Comparison of ENCODE assay signal across 9 mouse cellular contexts in the genomic region with DNA sequence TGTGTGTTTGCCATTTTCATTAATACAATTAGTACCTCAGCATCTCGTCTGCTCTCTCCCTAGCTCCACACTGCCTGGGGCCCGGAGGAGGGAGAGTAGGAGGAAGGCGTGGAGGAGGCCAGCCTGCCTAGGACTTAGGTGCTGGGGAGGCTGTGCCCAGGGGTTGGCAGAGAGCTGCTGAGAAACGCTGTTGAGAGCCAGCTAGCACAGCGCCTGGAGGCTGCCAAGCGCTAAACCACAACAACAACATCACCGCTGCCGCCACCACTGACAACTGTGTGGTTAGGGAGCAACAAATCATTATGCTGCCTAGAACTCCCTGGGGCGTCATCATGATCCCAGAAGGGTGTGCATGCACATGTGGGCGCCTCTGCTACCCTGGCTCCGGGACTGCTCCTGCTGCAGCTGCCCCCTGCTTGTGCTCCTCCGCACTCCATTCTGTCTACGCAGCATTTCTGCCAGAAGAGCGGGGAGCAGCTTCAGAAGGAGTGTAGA. TPM values are rescaled to one million over a fixed set of nuclear protein-coding genes. Genes with fewer than 3 reads are reported as not detected.
A peak's percentile ranks its signal among the peaks of the same experiment; 100 is the strongest.
DNase-seq lines count a peak whose midpoint lies in the region; ATAC-seq and TF ChIP-seq lines count a peak whose summit lies in the region.
"Had no signal": no experiment of that assay in that cellular context is flagged by ENCODE, and none has a peak within 500 bp of the region (broad histone marks: within the 10 kb centered on the region; RNA-seq: fewer than 3 reads in every experiment).

No protein-coding gene starts in this region.

- no peaks in the 10 kb centered on the region for H3K36me3 ChIP-seq in midbrain, embryonic 13.5 days
- no peaks in the 10 kb centered on the region for H3K36me3 ChIP-seq in midbrain, embryonic 10.5 days
- H3K36me3 ChIP-seq in embryonic facial prominence, embryonic 11.5 days (replicated peaks; ENCODE audit: control insufficient read depth, insufficient read depth, low read depth, low read length): no peaks in the 10 kb centered on the region
- H3K36me3 ChIP-seq in liver, postnatal 0 days (replicated peaks; ENCODE audit: insufficient read depth, low read length): no peaks in the 10 kb centered on the region
- H3K36me3 ChIP-seq: stomach, embryonic 15.5 days had no signal

- H3K27me3 ChIP-seq in midbrain, embryonic 13.5 days: no peaks in the 10 kb centered on the region
- H3K27me3 ChIP-seq in midbrain, embryonic 10.5 days (ENCODE audit: low read depth, poor library complexity, severe bottlenecking): no peaks in the 10 kb centered on the region
- no peaks in the 10 kb centered on the region for H3K27me3 ChIP-seq in embryonic facial prominence, embryonic 11.5 days (ENCODE audit: control insufficient read depth, insufficient read depth, low read length)
- H3K27me3 ChIP-seq in liver, postnatal 0 days (ENCODE audit: insufficient read depth, low read length): no peaks in the 10 kb centered on the region
- H3K27me3 ChIP-seq: stomach, embryonic 15.5 days had no signal

- no peak for DNase-seq in midbrain, embryonic 10.5 days (ENCODE audit: low spot score)
- no peak for DNase-seq in embryonic facial prominence, embryonic 11.5 days (ENCODE audit: low spot score)
- DNase-seq in kidney, postnatal 36 days: peak; percentile 16 to 30
- DNase-seq in liver, postnatal 0 days: peak; percentile 58
- peak; percentile 65 to 67 for DNase-seq in right cerebral cortex, postnatal 36 days (ENCODE audit: low spot score in 2 of 2)
- DNase-seq in cerebellum, adult 9-10 months: no peak
- no peak for DNase-seq in heart, postnatal 36 days

- H3K4me3 ChIP-seq in midbrain, embryonic 13.5 days (replicated peaks): no peak overlapping the region; the same call in 1 of the 2 replicates
- H3K4me3 ChIP-seq in midbrain, embryonic 10.5 days: no peak overlapping the region
- no peak overlapping the region for H3K4me3 ChIP-seq in embryonic facial prominence, embryonic 11.5 days (ENCODE audit: low read depth, low read length)
- no peak overlapping the region for H3K4me3 ChIP-seq in liver, postnatal 0 days (ENCODE audit: low read depth, low read length)
- H3K4me3 ChIP-seq: stomach, embryonic 15.5 days had no signal

- 0 out of 2 replicates have a peak overlapping the region, but pooled peaks have one; percentile 9 for H3K27ac ChIP-seq in midbrain, embryonic 13.5 days
- H3K27ac ChIP-seq in midbrain, embryonic 10.5 days (replicated peaks): no peak overlapping the region
- no peak overlapping the region for H3K27ac ChIP-seq in embryonic facial prominence, embryonic 11.5 days (replicated peaks; ENCODE audit: low read depth, low read length)
- H3K27ac ChIP-seq in liver, postnatal 0 days (ENCODE audit: low read depth): no peak overlapping the region
- H3K27ac ChIP-seq: stomach, embryonic 15.5 days had no signal

- H3K4me2 ChIP-seq in midbrain, embryonic 13.5 days (replicated peaks): peak overlapping the region; percentile 27; the same call in 1 of the 2 replicates
- H3K4me2 ChIP-seq in embryonic facial prominence, embryonic 11.5 days (ENCODE audit: low read depth, low read length): peak overlapping the region; percentile 21
- H3K4me2 ChIP-seq in liver, postnatal 0 days (ENCODE audit: low read depth, low read length): peak overlapping the region; percentile 32; the same call in 1 of the 2 replicates
- H3K4me2 ChIP-seq: stomach, embryonic 15.5 days had no signal

- 38% methylated on average over 14 of the region's 14 CpGs for WGBS in midbrain, embryonic 13.5 days
- WGBS in midbrain, embryonic 10.5 days: 36% methylated on average over 14 of the region's 14 CpGs
- WGBS in embryonic facial prominence, embryonic 11.5 days: 26% methylated on average over 14 of the region's 14 CpGs
- WGBS in liver, postnatal 0 days (ENCODE audit: insufficient replicate concordance): 20% methylated on average over 14 of the region's 14 CpGs

- intact Hi-C loops in heart, postnatal 36 days (cut with DNase I): no loop called here

- no peak overlapping the region for H3K9ac ChIP-seq in midbrain, embryonic 13.5 days (replicated peaks)
- H3K9ac ChIP-seq in embryonic facial prominence, embryonic 11.5 days (replicated peaks; ENCODE audit: low read length): no peak overlapping the region
- H3K9ac ChIP-seq in liver, postnatal 0 days (replicated peaks): no peak overlapping the region; the same call in 1 of the 2 replicates
- H3K9ac ChIP-seq: stomach, embryonic 15.5 days had no signal

- ATAC-seq in midbrain, embryonic 13.5 days: peak; percentile 80
- no peak for ATAC-seq in embryonic facial prominence, embryonic 11.5 days (replicated peaks; ENCODE audit: insufficient number of reproducible peaks, low FRiP score, low TSS enrichment, low read depth)
- peak; percentile 43 for ATAC-seq in liver, postnatal 0 days

- H3K9me3 ChIP-seq in midbrain, embryonic 13.5 days: no peaks in the 10 kb centered on the region
- H3K9me3 ChIP-seq in midbrain, embryonic 10.5 days (replicated peaks): no peaks in the 10 kb centered on the region
- H3K9me3 ChIP-seq in embryonic facial prominence, embryonic 11.5 days (replicated peaks; ENCODE audit: control insufficient read depth, low read length): no peaks in the 10 kb centered on the region
- no peaks in the 10 kb centered on the region for H3K9me3 ChIP-seq in liver, postnatal 0 days (ENCODE audit: low read length)
- H3K9me3 ChIP-seq: stomach, embryonic 15.5 days had no signal

- peak; percentile 16; the same call in 1 of the 2 replicates for TF ChIP-seq CTCF in liver, postnatal 0 days (IDR thresholded peaks at IDR 0.05; ENCODE audit: low read depth)

- peaks cover 7% of the 10 kb centered on the region for H3K4me1 ChIP-seq in midbrain, embryonic 13.5 days (replicated peaks)
- peaks cover 8% of the 10 kb centered on the region for H3K4me1 ChIP-seq in midbrain, embryonic 10.5 days
- no peaks in the 10 kb centered on the region for H3K4me1 ChIP-seq in embryonic facial prominence, embryonic 11.5 days (ENCODE audit: control insufficient read depth, insufficient read depth, low read length)
- H3K4me1 ChIP-seq in liver, postnatal 0 days (ENCODE audit: insufficient read depth): 0 out of 2 replicates have a peak, but pooled peaks cover 10% of the 10 kb centered on the region
- H3K4me1 ChIP-seq: stomach, embryonic 15.5 days had no signal

- TF ChIP-seq EP300 in liver, postnatal 0 days (IDR thresholded peaks at IDR 0.05; ENCODE audit: low read depth): no peak

RNA-seq across cellular contexts. Expression of a gene that starts 21.0 kb away (rescaled TPM):
- polyA plus RNA-seq in midbrain, embryonic 13.5 days (2015; fragmentation: Nextera tagmentation; extraction: Ambion mirVana): 8.1 and 9.2 TPM in 2 replicates
- 6.5 and 7.0 TPM in 2 replicates for polyA plus RNA-seq in midbrain, embryonic 10.5 days (2016; fragmentation: Nextera tagmentation; extraction: Ambion mirVana)
- 5.8 and 8.0 TPM in 2 replicates for polyA plus RNA-seq in embryonic facial prominence, embryonic 11.5 days (2014; fragmentation: Nextera tagmentation; extraction: Ambion mirVana)
- polyA plus RNA-seq in liver, postnatal 0 days (2015; fragmentation: Nextera tagmentation; extraction: Ambion mirVana): 5.1 and 5.2 TPM in 2 replicates
- total RNA-seq in heart, postnatal 36 days (2021): 1 to 10 TPM; 9.6 to 9.7 TPM

RNA-seq across cellular contexts. Expression of a gene that starts 23.8 kb away (rescaled TPM):
- polyA plus RNA-seq in midbrain, embryonic 13.5 days (2015; fragmentation: Nextera tagmentation; extraction: Ambion mirVana): 3.4 and 3.7 TPM in 2 replicates
- 1.1 and 1.3 TPM in 2 replicates for polyA plus RNA-seq in midbrain, embryonic 10.5 days (2016; fragmentation: Nextera tagmentation; extraction: Ambion mirVana)
- polyA plus RNA-seq in embryonic facial prominence, embryonic 11.5 days (2014; fragmentation: Nextera tagmentation; extraction: Ambion mirVana): 1.9 and 3.4 TPM in 2 replicates
- 7.4 and 9.3 TPM in 2 replicates for polyA plus RNA-seq in liver, postnatal 0 days (2015; fragmentation: Nextera tagmentation; extraction: Ambion mirVana)
- 1 to 10 TPM; 4.5 to 6.1 TPM for total RNA-seq in heart, postnatal 36 days (2021)

RNA-seq across cellular contexts. Expression of a gene that starts 37.0 kb away (rescaled TPM):
- 10.7 and 13.6 TPM in 2 replicates for polyA plus RNA-seq in midbrain, embryonic 13.5 days (2015; fragmentation: Nextera tagmentation; extraction: Ambion mirVana)
- 13.5 and 13.9 TPM in 2 replicates for polyA plus RNA-seq in midbrain, embryonic 10.5 days (2016; fragmentation: Nextera tagmentation; extraction: Ambion mirVana)
- polyA plus RNA-seq in embryonic facial prominence, embryonic 11.5 days (2014; fragmentation: Nextera tagmentation; extraction: Ambion mirVana): 10.7 and 11.0 TPM in 2 replicates
- polyA plus RNA-seq in liver, postnatal 0 days (2015; fragmentation: Nextera tagmentation; extraction: Ambion mirVana): 2.2 and 2.5 TPM in 2 replicates
- 1 to 10 TPM; 2.6 to 2.7 TPM for total RNA-seq in heart, postnatal 36 days (2021)

RNA-seq across cellular contexts. Expression of a gene that starts 37.4 kb away (rescaled TPM):
- polyA plus RNA-seq in midbrain, embryonic 13.5 days (2015; fragmentation: Nextera tagmentation; extraction: Ambion mirVana): 0.37 and 0.42 TPM in 2 replicates
- 0.39 and 0.66 TPM in 2 replicates for polyA plus RNA-seq in midbrain, embryonic 10.5 days (2016; fragmentation: Nextera tagmentation; extraction: Ambion mirVana)
- polyA plus RNA-seq in embryonic facial prominence, embryonic 11.5 days (2014; fragmentation: Nextera tagmentation; extraction: Ambion mirVana): 0.49 TPM in 1 of 2 replicates, not detected in the other
- 0.88 and 1.3 TPM in 2 replicates for polyA plus RNA-seq in liver, postnatal 0 days (2015; fragmentation: Nextera tagmentation; extraction: Ambion mirVana)
- total RNA-seq in heart, postnatal 36 days (2021): 1 to 10 TPM; 4.0 to 4.7 TPM

RNA-seq across cellular contexts. Expression of a gene that starts 48.6 kb away (rescaled TPM):
- polyA plus RNA-seq in midbrain, embryonic 13.5 days (2015; fragmentation: Nextera tagmentation; extraction: Ambion mirVana): 33.5 and 34.5 TPM in 2 replicates
- polyA plus RNA-seq in midbrain, embryonic 10.5 days (2016; fragmentation: Nextera tagmentation; extraction: Ambion mirVana): 28.6 and 31.5 TPM in 2 replicates
- polyA plus RNA-seq in embryonic facial prominence, embryonic 11.5 days (2014; fragmentation: Nextera tagmentation; extraction: Ambion mirVana): 26.3 and 33.1 TPM in 2 replicates
- 16.2 and 18.2 TPM in 2 replicates for polyA plus RNA-seq in liver, postnatal 0 days (2015; fragmentation: Nextera tagmentation; extraction: Ambion mirVana)
- total RNA-seq in heart, postnatal 36 days (2021): 10 to 100 TPM; 66.9 to 79.2 TPM

Comparison
In these comparisons a context has a peak if more than half of its experiments do, and no peak if none do; other contexts are left out.
1. DNase-seq: peak in kidney, postnatal 36 days (2 of 2), liver, postnatal 0 days (single experiment) and right cerebral cortex, postnatal 36 days (2 of 2); none in midbrain, embryonic 10.5 days (single experiment), embryonic facial prominence, embryonic 11.5 days (single experiment), cerebellum, adult 9-10 months (single experiment) and heart, postnatal 36 days (0 of 2).
2. Peak in every context shown above with its lines, with median percentiles within 50 percentile points of each other: H3K4me2 ChIP-seq.